Mouse (Mus musculus) inflammation-experienced regulatory T-cells, adult 6 months (primary cell): ENCODE measurements around the gene Lbr. TPM values are rescaled to one million over a fixed set of nuclear protein-coding genes. Genes with fewer than 3 reads are reported as not detected.
A peak's percentile ranks its signal among the peaks of the same experiment; 100 is the strongest.

Source experiments
- ATAC-seq: one replicate; pipeline ENCODE4 v1.8.0; 2017
- polyA plus RNA-seq, 3 experiments: library from polyadenylated mRNA; unstranded; fragments of 100-300 nt; shearing (Covaris generic); gene quantifications; one replicate each; pipeline ENCODE4 v1.2.1; 2017

Lbr gene
- polyA plus RNA-seq: 100 to 1,000 TPM; 309 to 585 (median 335) TPM

DNA sequence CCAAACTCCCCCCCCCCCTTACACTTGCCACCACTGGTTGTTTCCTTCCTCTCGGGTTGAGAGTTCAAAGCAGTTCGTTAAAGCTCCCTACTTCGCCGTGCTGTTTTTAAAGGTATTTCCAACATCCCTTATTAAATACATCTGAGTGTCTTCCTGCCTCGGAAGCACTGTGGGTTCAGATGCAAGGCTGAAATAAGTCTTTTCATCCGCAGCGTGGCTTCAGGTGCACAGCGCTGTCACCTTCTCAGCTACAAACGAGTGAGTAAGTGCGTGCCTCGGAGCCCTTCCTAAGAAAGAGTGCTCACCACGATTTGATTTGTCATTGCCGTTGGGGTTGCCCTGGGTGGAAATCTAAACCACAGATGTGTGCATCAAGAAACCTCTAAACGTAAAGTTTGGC, at the start of gene Lbr:
TSS of gene Lbr (minus strand) at position 266 of the 400 bp plus-strand sequence.
- ATAC-seq: peak; percentile 33

DNA sequence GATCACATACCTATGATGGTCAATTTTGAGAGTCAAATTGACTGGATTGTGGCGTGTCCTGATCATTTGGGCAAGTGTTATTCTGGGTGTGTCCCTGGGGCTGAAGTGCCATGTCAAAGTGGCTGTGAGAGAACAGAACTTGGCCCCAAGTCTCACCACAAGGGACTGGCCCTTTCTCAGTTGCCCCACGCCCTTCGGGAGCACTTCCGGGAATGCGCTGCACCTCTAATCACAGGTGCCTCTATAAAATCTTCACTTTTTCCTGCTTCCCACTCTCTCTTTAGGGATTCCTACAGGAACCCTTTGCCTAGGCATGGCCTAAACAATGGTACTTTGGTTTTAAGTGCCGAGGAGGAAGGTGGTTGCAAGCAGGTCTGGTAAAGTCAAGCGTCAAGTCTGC, 46.8 kb upstream of the Lbr start:
- no peak for ATAC-seq

- ATAC-seq: peak; percentile 85
Observed at GRCm38 (mm10) chr1:181888801-181889200, 46.0 kb upstream of the Lbr start.

DNA sequence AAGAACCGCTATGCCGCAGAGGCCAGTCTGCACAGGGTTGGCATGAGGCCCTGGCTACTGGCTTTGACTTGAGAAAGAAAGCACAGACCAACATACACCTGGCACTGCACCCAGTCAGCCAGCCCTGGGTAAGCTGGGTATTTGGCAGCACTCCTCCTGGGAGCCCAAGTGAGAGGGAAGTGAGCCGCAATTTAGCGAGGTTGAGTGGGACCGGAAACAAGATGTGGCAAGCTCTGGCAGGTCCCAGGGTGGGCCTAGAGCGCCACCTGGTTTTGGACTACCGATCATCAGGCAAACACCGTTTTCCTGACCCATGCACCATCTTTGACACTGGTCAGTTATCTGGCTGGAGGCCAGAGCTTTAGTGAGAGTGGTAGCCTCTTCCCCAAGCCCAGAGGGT, 38.7 kb upstream of the Lbr start:
- peak; percentile 81 for ATAC-seq

DNA sequence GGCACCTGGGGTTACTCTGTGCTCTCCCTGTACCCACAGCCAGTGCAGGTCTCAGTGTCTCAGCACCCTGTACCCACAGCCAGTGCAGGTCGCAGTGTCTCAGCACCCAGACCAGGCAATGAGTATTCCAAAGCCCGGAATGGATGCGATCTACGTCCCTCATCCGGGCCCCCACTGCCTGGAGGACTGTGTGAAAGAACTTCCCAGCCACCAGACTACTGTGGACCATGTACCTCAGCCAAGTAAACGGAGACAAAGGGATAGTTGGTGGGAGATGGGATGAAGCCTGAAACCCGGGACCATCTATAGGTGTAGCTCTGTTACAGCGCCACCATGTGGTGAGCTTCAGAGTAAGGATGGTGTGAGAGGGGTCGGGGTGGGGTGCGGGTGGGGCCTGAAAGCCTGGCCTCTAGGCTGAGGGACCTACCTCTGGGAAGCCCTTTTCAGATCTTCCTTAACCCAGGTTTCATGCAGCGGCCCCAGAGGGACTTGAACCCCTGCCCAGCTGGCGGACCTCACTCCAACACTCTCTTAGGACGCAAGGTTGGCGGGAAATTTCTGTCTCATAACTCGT, 38.0 kb upstream of the Lbr start:
- no peak for ATAC-seq

DNA sequence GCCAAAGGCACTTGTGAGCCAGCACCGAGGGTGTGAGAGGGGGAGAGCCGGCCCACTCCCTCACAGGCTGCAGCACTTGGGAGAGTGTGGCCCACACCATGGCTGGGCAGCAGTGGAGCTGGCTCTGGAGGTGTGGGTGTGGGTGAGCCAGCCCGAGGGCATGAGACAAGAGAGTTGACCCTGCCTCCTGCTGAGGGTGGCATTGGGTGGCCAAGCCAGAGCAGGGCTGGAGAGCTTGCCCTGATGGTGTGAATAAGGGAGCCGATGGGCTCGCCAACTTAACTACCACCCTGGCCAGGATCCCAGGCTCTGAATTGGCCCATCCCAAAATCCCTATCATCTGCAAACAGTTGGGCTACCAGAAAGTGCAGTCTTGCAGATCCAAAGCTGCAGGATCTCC, 35.6 kb upstream of the Lbr start:
- ATAC-seq: no peak

- ATAC-seq: peak; percentile 57
Observed at GRCm38 (mm10) chr1:181877088-181877487, 34.2 kb upstream of the Lbr start.

- no peak for ATAC-seq
Observed at GRCm38 (mm10) chr1:181876656-181877055, 33.8 kb upstream of the Lbr start.

DNA sequence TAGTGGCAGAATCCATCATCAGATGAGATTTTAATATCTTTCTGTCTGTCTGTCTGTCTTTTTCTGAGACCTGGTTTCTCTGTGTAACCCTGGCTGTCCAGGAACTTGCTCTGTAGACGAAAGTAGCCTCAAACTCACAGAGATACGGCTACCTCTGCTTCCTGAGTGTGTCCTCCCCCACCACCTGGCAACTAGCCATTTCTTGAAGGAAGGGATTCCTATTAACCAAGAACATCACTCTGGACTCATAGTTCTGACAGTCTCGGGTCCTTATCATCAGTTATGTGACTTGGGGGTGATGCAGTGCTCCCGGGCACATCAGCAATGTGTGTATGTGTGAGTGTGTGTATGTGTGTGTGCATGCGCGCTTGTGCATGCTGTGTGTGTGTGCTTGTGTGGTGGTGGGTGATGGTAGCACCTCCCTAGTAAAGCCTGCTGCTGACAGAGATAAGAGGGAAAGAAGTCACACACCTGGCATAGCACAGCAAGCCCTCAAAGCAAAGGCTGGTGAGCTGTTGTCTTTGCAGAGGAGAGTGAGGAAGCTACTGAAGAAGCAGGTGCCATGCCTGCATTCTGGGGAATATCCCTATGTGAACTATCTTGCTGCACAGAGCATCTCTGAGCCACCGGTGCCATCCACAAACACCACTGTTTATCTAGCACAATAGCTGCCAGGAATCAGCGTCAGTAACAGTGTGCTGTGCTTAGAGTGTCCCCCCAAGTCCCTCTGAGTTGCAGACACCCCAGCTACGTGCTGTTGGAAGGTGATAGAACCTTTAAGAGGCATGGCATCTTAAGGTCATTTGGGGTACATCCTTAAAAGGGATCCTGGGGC, 30.5 kb upstream of the Lbr start:
- no peak for ATAC-seq

- ATAC-seq: no peak
Observed at GRCm38 (mm10) chr1:181872639-181873038, 29.8 kb upstream of the Lbr start.

DNA sequence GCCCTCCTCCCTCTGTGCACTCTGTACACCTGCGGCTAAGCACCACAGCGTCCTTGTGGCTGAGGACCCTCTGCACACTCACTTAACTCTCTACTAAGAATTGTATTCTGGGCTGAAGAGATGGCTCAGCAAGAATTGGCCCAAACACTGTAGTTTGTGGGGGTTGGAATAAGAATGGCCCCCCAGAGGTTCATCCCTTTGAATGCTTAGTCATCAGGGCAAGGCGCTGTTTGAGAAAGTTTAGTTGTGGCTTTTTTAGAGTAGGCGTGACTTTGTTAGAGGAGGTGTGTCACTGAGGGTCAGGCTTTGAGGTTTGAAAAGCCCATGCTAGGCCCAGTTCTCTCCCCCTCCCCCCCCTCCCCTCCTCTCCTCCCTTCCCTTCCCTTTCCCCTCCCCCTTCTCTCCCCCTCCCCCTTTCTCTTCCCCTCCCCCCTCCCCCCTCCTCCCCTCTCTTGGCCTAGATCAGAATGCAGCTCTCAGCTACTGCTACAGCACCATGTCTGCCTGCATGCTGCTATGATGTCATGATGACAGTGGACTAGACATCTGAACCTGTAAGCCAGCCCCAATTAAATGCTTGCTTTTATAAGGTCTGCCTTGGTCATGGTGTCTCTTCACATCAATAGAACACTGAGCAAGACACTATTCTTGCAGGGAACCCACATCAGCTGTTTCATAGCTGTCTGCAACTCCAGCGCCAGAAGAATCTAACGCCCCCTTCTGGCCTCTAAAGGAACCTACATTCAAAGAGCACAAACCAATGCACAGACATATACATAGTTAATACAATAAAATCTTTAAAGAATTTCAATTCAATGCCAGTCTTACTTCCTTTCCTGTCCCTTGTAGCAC, 23.8 kb upstream of the Lbr start:
- peak; percentile 35 for ATAC-seq

- no peak for ATAC-seq
Observed at GRCm38 (mm10) chr1:181865863-181866216, 23.0 kb upstream of the Lbr start.

- no peak for ATAC-seq
Observed at GRCm38 (mm10) chr1:181864971-181865862, 22.4 kb upstream of the Lbr start.

DNA sequence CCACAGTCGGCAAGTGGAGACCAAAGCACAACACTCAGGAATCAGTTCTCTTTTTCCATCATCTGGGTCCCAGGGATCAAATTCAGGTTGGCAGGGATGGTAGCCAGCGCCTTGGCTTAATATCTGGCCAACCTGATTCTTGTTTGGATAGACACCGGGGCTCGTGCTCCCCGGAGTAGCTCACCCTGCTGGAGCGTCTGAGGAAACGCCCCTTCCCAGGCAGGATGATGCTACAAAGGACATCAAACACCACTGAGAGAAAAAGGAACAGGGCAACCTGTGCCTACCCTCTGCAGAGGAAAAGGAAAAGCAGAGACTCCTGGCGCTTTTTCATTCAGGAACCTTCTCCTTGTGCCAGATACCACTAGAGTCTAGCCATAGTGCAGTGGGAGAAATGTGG, 20.6 kb upstream of the Lbr start:
- no peak for ATAC-seq

DNA sequence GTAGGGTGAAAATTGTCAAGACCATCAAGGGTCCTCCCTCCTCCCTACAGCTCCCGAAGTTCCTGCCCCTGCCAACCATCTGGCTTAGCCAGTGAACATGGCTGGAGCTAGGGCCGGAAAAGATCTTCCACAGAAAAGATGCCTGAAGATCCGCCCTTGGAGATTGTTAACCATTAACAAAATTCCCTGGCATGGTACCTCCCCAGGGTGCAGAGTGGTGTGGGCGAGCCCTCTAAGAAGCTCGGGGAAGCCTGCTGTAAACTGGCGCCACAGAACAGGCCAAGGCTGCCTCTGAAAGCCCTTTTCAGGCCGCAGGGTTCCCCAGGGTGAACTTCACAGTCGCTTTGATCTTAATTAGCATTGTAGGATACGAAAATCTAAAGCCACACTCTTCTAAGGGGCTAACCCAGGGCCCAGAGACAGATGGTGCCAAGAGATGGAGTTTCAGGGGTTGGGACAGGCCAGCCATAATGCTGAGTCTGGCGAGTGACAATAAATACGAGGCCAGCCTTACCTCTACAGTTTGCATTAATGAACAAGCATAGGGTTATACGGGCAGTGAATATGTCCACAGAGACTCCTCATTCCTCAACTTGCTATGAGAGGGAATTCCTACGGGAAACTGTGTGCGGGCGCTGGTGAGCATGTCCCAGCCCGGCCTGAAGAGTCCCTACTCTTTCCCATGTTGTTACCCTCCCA, 20.0 kb upstream of the Lbr start:
- no peak for ATAC-seq

DNA sequence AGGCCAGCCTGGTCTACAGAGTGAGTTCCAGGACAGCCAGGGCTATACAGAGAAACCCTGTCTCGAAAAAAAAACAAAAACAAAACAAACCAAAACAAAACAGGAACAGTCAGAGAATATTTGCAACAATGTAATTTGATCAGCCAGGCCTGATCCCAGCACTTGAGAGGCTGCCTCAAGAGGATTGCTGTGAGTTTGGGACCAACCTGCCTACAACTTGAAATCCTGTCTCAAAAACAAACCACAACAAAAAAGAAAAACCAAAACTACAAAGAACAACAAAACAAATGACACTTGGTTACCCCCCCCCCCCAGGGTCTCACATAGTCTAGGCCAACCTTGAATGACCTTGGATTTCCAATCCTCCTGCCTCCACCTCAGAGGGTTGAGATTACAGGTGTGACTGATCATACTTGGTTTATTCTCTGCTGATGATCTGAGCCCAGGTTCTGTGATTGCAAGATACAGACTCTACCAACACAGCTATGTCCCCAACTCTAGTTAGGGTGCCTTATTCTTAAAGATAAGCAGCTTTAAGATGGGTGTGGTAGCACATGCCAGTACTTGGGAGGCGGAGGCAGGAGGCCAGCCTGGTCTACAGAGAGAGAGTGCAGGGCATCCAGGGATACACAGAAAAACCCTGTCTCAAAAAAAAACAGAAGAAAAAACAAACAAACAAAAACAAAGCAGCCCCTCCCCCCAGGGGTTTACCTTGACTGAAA, 18.5 kb upstream of the Lbr start:
- ATAC-seq: no peak

DNA sequence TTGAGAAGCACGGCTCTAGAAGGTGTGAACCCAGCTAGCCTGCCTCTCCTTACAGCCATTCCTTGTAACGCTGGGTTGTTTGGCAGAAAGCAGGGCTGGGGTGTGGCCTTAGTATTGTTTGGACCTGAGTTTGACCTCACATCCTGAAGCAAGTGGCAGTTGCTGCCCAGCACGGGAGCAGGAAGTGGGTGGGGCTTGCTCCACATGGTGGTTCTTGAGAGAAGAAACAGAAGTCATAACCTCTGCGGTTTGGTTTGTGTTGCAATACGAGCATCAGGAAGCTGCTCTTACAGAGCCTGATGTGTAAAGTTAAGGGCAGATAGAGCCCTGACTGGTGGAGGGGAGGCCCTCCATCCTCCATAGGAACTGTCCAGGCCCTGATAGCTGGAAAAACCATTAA, 17.8 kb upstream of the Lbr start:
- peak; percentile 96 for ATAC-seq

DNA sequence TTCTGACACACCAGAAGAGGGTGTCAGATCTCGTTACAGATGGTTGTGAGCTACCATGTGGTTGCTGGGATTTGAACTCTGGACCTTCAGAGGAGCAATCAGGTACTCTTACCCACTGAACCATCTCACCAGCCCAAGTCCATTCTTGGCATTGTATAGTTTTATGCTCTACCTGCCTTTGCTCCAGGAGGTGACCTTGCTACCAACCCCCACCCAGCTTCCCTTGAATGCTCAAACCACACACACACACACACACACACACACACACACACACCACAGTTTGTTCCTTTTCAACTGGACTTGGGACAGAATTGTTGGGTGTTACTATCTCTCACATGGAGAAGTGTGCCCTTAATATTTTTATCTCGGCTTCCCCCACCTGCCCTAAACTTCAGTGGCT, 13.5 kb upstream of the Lbr start:
- ATAC-seq: no peak

DNA sequence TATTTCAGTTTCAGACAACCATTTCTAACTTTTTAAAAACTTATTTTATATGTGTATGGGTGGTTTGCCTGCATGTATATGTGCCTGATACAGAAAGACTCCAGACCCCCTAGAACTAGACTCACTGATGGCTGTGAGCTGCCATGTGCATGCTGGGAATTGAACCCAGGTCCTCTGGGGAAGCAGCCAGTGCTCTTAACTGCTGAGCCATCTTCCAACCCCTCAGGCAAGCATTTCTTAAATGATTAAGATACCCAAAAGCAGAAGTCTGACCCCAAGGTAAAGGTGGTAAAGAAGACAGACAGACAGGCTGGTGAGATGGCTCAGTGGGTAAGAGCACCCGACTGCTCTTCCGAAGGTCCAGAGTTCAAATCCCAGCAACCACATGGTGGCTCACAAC, 12.0 kb upstream of the Lbr start:
- no peak for ATAC-seq

DNA sequence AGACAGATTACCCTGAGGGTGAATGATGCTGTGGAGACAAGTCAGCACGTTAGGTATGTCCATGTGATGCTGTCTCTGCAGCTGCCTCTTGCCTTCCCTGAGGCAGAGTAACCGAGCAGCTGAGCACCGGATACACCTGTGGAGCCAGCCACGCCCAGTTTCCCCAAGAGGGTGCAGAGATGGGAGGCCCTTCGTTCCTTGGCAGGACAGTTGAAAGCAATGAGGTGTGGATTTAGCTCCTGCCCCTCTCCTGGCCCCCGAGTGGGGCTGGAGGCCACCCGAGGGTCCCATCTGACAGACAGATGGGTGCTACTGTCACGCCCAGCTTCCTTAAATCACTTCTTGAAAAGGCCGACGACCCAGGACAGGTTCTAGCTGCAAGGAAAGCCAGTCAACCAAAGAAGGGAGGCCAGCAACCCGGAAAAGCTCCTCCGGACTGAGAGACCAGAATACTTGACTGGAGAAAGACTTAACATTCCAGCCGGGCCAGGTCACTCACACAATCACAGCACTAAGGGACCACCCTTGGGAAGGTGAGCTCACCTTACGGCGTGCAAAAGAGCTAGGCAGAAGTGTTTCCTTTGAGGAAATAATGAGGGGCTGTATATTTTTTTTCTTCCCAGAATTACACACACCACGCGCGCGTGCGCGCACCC, 10.4 kb upstream of the Lbr start:
- peak; percentile 95 for ATAC-seq

DNA sequence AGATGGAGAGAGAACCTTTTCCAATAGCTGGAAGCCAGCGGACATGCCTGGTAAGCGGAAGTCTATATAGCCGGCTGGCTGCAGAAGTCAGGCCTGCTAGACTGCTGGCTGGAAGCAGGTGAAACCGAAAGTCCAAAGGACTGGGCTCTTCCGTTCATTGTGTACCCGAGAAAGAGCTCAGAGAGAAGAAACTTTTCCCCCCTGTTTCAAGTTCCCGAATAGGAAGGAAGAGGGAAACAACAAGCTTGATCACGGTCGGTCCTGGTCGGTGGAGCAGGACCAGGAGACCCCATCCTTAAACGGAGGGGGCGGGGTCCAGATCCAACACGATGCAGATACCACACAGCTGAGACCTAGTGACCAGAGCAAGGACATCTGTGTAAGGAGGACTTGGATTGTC, 9.6 kb upstream of the Lbr start:
- peak; percentile 65 for ATAC-seq
